Mouse (Mus musculus): ENCODE data around the gene Crlf1.

DNA sequence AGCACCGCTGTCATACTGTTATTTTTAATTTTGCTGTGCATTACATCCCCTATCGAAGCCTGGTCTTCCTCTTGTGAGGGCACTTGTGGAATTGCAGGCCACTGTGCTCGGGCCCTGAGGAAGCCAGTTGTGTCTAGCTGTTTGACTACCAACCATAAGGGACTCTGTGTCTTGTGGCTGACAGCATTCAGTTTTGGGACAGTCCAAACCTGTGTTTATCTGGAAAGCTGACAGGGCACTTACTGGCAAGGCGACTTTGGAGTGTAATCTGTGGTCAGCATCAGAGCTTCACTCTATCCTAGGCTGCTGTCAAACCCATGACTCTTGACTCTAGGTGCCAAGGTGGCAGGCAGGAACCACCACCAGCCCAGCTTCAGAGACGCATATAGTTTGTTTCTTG, 48.1 kb downstream of the Crlf1 start:
- TF ChIP-seq CTCF (IDR thresholded peaks at IDR 0.05; ENCODE audit: low read depth, low read length) (no peak), POLR2A (IDR thresholded peaks at IDR 0.05; ENCODE audit: insufficient read depth, low read length) (no peak)

All from ES-Bruce4 (cell line).